25 mouse cellular contexts compared by ENCODE assay signal in the genomic region with DNA sequence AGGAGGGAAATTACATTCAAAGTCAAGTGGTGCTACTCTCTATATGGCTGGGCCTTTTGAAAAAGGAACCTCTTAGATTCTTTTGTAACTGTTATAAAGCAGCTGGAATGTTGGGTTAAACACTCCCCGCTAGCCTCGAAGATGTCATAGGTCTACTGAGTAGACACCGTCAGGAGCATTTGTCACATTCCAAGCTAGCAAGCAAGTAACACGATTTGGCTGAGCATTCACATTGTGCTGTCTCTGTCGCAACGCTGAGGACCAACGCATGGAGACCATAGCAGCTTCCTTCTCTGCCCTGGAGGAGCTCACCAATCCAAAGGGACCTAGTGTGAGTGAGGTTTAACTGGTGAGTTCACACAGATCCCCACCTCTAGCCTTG. TPM values are rescaled to one million over a fixed set of nuclear protein-coding genes. Genes with fewer than 3 reads are reported as not detected.
DNase-seq lines count a peak whose midpoint lies in the region; ATAC-seq and TF ChIP-seq lines count a peak whose summit lies in the region.
"Had no signal": no experiment of that assay in that cellular context is flagged by ENCODE, and none has a peak within 500 bp of the region (broad histone marks: within the 10 kb centered on the region; RNA-seq: fewer than 3 reads in every experiment).

No protein-coding gene starts in this region.

- no peak overlapping the region for H3K4me2 ChIP-seq in lung, embryonic 15.5 days
- H3K4me2 ChIP-seq: forebrain, embryonic 13.5 days; heart, embryonic 13.5 days; hindbrain, embryonic 14.5 days had no signal

- no peaks in the 10 kb centered on the region for H3K36me3 ChIP-seq in heart, embryonic 10.5 days
- no peaks in the 10 kb centered on the region for H3K36me3 ChIP-seq in lung, embryonic 15.5 days
- H3K36me3 ChIP-seq: forebrain, embryonic 10.5 days; G1E; heart, embryonic 13.5 days had no signal

- H3K27ac ChIP-seq in heart, embryonic 10.5 days, result no peak overlapping the region
- H3K27ac ChIP-seq in lung, embryonic 15.5 days, result peak overlapping the region; percentile 42
- H3K27ac ChIP-seq: forebrain, embryonic 10.5 days; forebrain, embryonic 13.5 days; gastrocnemius, adult 2 months; heart, embryonic 13.5 days; hindbrain, embryonic 14.5 days had no signal

- TF ChIP-seq CTCF in lung, adult 2 months (IDR thresholded peaks at IDR 0.05; ENCODE audit: insufficient read depth, low read length), result no peak

- WGBS in heart, embryonic 10.5 days, result 83% methylated on average over 7 of the region's 7 CpGs
- WGBS in lung, embryonic 15.5 days, result 38% methylated on average over 7 of the region's 7 CpGs
- 61% methylated on average over 7 of the region's 7 CpGs for WGBS in lung, adult 2 months

- no peak for ATAC-seq in lung, embryonic 15.5 days (ENCODE audit: borderline replicate concordance, extremely low read depth, low FRiP score, low TSS enrichment)
- ATAC-seq: activated CD4-positive, CD25-positive, alpha-beta regulatory T cell, adult 4 months; forebrain, embryonic 13.5 days had no signal

- H3K27me3 ChIP-seq in heart, embryonic 10.5 days (ENCODE audit: insufficient read depth, poor library complexity, severe bottlenecking), result no peaks in the 10 kb centered on the region
- H3K27me3 ChIP-seq in lung, embryonic 15.5 days, result no peaks in the 10 kb centered on the region
- H3K27me3 ChIP-seq: heart, embryonic 13.5 days had no signal

- peak; percentile 16 for DNase-seq in heart, embryonic 10.5 days (ENCODE audit: low spot score)
- DNase-seq in heart, adult 9 months (ENCODE audit: low spot score in 2 of 2), result no peak
- no peak for DNase-seq in lung, adult 2 months
- peak; percentile 15 for DNase-seq in lung, postnatal 36 days
- DNase-seq in lung, postnatal 14 days, result no peak
- peak; percentile 47 for DNase-seq in ZHBTc4 (ENCODE audit: low read depth, low spot score)
- no peak for DNase-seq in urinary bladder, adult 2 months (ENCODE audit: low spot score)
- DNase-seq: adrenal gland, adult 8-10 months; adrenal gland, postnatal 25 days; cerebellum, adult 11-12 months; cerebellum, adult 8-10 months; cerebellum, postnatal 36 days; embryo, embryonic 11 days; gastrocnemius, adult 2 months; gastrocnemius, postnatal 14 days; heart, postnatal 14 days; heart, postnatal 4 days had no signal

- H3K9ac ChIP-seq in lung, embryonic 15.5 days, result no peak overlapping the region
- H3K9ac ChIP-seq: forebrain, embryonic 13.5 days; forebrain, postnatal 0 days; heart, embryonic 13.5 days; hindbrain, embryonic 14.5 days had no signal

- H3K4me1 ChIP-seq in heart, embryonic 10.5 days, result peaks cover 19% of the 10 kb centered on the region
- peaks cover 24% of the 10 kb centered on the region for H3K4me1 ChIP-seq in lung, embryonic 15.5 days
- peaks cover 10% of the 10 kb centered on the region for H3K4me1 ChIP-seq in lung, adult 2 months (ENCODE audit: control insufficient read depth, insufficient read depth, low read length)

- H3K4me3 ChIP-seq in heart, embryonic 10.5 days, result no peak overlapping the region
- no peak overlapping the region for H3K4me3 ChIP-seq in lung, embryonic 15.5 days
- no peak overlapping the region for H3K4me3 ChIP-seq in lung, adult 2 months (replicated peaks; ENCODE audit: extremely low read depth, low read depth, low read length)
- H3K4me3 ChIP-seq: forebrain, embryonic 10.5 days; forebrain, embryonic 13.5 days; gastrocnemius, adult 2 months; heart, embryonic 13.5 days had no signal

- no peak for TF ChIP-seq POLR2A in lung, adult 2 months (IDR thresholded peaks at IDR 0.05; ENCODE audit: borderline replicate concordance, extremely low read depth, low read depth, low read length)

- H3K9me3 ChIP-seq in heart, embryonic 10.5 days, result no peaks in the 10 kb centered on the region
- no peaks in the 10 kb centered on the region for H3K9me3 ChIP-seq in lung, embryonic 15.5 days
- H3K9me3 ChIP-seq: forebrain, embryonic 10.5 days; forebrain, embryonic 13.5 days; G1E; heart, embryonic 13.5 days had no signal

RNA-seq across cellular contexts. Expression of a gene that starts 14.4 kb away (rescaled TPM):
- polyA plus RNA-seq in heart, embryonic 10.5 days (2016; fragmentation: Nextera tagmentation; extraction: Ambion mirVana), result 4.7 and 7.1 TPM in 2 replicates
- 2.9 and 3.8 TPM in 2 replicates for polyA plus RNA-seq in lung, embryonic 15.5 days (2015; fragmentation: Nextera tagmentation; extraction: Ambion mirVana)
- 8.7 and 10.5 TPM in 2 replicates for polyA plus RNA-seq in lung, adult 2 months (2012; rRNA removed)
- polyA plus RNA-seq in urinary bladder, adult 2 months (2012; rRNA removed), result 4.0 and 4.9 TPM in 2 replicates
- polyA plus RNA-seq: G1E had no signal

RNA-seq across cellular contexts. Expression of a gene that starts 45.5 kb away (rescaled TPM):
- 4.9 and 7.8 TPM in 2 replicates for polyA plus RNA-seq in heart, embryonic 10.5 days (2016; fragmentation: Nextera tagmentation; extraction: Ambion mirVana)
- polyA plus RNA-seq in lung, embryonic 15.5 days (2015; fragmentation: Nextera tagmentation; extraction: Ambion mirVana), result 3.6 and 5.1 TPM in 2 replicates
- polyA plus RNA-seq in lung, adult 2 months (2012; rRNA removed), result 11.6 and 12.7 TPM in 2 replicates
- polyA plus RNA-seq in urinary bladder, adult 2 months (2012; rRNA removed), result 5.9 and 6.0 TPM in 2 replicates
- polyA plus RNA-seq: G1E had no signal

Comparison
In these comparisons a context has a peak if more than half of its experiments do, and no peak if none do; other contexts are left out.
1. DNase-seq: peak in heart, embryonic 10.5 days (single experiment), lung, postnatal 36 days (single experiment) and ZHBTc4 (single experiment); none in heart, adult 9 months (0 of 2), lung, adult 2 months (single experiment), lung, postnatal 14 days (single experiment) and urinary bladder, adult 2 months (single experiment).